Mouse (Mus musculus) forebrain, postnatal 0 days (tissue): ENCODE data around the gene Rps19bp1. TPM values are rescaled to one million over a fixed set of nuclear protein-coding genes. Genes with fewer than 3 reads are reported as not detected.
A peak's percentile ranks its signal among the peaks of the same experiment; 100 is the strongest.

Experiments used
- ATAC-seq: fragments of 200-750 bp; cut with Nextera tagmentation; 2 replicates; pipeline ENCODE4 v1.8.0; 2017; ENCODE audit warnings: mild to moderate bottlenecking, moderate library complexity
- DNase-seq: peaks from one replicate; pipeline ENCODE4 v3.0.0-alpha.2; 2015
- H3K27ac ChIP-seq: fragments of 300-500 bp; sonication (generic); 2 replicates; pipeline ENCODE4 v1.5.1; 2014; ENCODE audit warnings: low read depth, mild to moderate bottlenecking, antibody characterized with exemption, low read length, moderate library complexity, mixed read lengths
- H3K27me3 ChIP-seq: fragments of 300-500 bp; sonication (generic); 2 replicates; pipeline ENCODE4 v1.6.1; 2014; ENCODE audit warnings: mild to moderate bottlenecking, low read length, mixed read lengths; ENCODE audit not compliant: insufficient read depth
- H3K36me3 ChIP-seq: fragments of 300-500 bp; sonication (generic); 2 replicates; pipeline ENCODE4 v1.6.1; 2014; ENCODE audit warnings: mild to moderate bottlenecking, moderate library complexity; ENCODE audit not compliant: insufficient read depth
- H3K4me1 ChIP-seq: fragments of 300-500 bp; sonication (generic); 2 replicates; pipeline ENCODE4 v1.6.1; 2014; ENCODE audit warnings: antibody characterized with exemption; ENCODE audit not compliant: insufficient read depth
- H3K4me2 ChIP-seq: fragments of 300-500 bp; sonication (generic); 2 replicates; pipeline ENCODE4 v1.6.1; 2014; ENCODE audit warnings: low read depth, mild to moderate bottlenecking, moderate library complexity
- H3K4me3 ChIP-seq: fragments of 300-500 bp; sonication (generic); 2 replicates; pipeline ENCODE4 v1.5.1; 2014; ENCODE audit warnings: low read depth, low read length, mixed read lengths
- H3K9ac ChIP-seq: fragments of 300-500 bp; sonication (generic); 2 replicates; pipeline ENCODE4 v1.6.1; 2014; ENCODE audit warnings: mild to moderate bottlenecking
- H3K9me3 ChIP-seq: fragments of 300-500 bp; sonication (generic); 2 replicates; pipeline ENCODE4 v1.6.1; 2016; ENCODE audit warnings: low read length
- CTCF ChIP-seq: sonication (generic); IDR thresholded peaks from 2 replicates; pipeline ENCODE4 v1.5.1; 2016; ENCODE audit warnings: antibody characterized with exemption, control low read depth, low read depth
- WGBS: fragments of 180-500 bp; shearing (Covaris S2); extraction: QIAGEN DNeasy Blood & Tissue Kit; methylation state at CpG from one replicate; pipeline ENCODE4 v1.1.7; 2014; 5-methylcytosine and 5-hydroxymethylcytosine counted together
- polyA plus RNA-seq: library from polyadenylated mRNA; unstranded; fragments of >200 nt; fragmentation: Nextera tagmentation; extraction: Ambion mirVana; gene quantifications from 2 replicates; pipeline ENCODE4 v1.2.1, GENCODE M21; 2015
- total RNA-seq: library from RNA; depleted of rRNA; stranded (reverse); fragments of >200 nt; gene quantifications from 2 replicates; pipeline ENCODE4 v1.2.3, GENCODE M21; 2014

Gene Rps19bp1
- total and polyA plus RNA-seq, 2 experiments from 2014 or later: 38.7 to 84.7 TPM

DNA sequence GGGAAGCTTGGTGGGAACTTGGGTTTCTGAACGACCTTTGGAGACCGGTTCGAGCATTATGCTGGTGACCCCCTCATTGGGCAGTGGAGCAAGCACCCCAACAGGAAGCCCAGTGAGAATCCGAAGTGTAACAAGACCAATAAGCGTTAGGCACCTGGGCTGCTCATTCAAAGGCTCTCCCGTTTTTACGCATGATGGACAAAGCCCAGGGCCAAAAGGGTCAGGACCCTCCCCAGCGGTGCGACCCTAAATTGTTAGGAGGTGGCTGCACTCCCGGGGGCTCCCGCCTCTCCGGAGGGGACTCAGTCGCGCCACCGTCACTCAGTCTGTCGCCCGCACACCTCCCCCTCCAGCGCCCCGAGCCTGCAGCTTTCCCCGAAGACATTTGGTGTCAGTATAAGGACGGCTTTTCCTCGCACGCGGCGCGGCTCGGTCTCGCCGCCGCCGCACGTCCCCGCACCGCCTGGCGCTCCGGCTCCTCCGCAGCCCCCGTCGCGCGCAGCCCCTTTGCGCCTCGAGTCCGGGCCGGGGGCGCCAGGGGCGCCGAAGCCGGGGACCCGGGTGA lies 22.8 kb upstream of the Rps19bp1 start, which contains the start of gene Cacna1i:
Gene Cacna1i, plus strand, starts transcription at position 388 of the 565 bp plus-strand sequence.
- H3K27ac ChIP-seq: peak within 1 kb of the TSS; percentile 59; the same call in 1 of the 2 replicates
- H3K9ac ChIP-seq: peak within 1 kb of the TSS; percentile 69
- WGBS: 1% methylated on average over 48 of the region's 50 CpGs

DNA sequence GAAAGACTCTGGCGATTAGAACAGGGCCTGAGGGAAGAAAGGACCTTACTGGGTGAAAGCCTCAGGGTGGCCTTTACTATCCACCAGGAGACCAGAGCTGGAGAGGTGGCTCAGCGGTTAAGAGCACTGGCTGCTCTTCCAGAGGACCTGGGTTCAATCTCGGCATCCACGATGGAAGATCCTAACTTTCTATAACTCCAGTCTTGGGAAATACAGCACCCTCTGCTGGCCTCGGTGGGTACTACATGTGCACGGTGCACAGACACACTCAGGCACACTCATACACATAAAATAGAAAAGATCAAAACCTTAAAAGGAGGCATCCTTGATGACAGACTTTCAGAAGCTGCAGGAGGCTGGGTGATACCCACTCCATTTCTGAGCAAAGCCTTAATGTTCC lies 16.5 kb upstream of the Rps19bp1 start:
- no peak overlapping the region for H3K27ac ChIP-seq
- H3K9ac ChIP-seq: no peak overlapping the region
- peak; percentile 73 for TF ChIP-seq CTCF
- 24% methylated on average over 6 of the region's 6 CpGs for WGBS
- no peaks in the 10 kb centered on the region for H3K4me1 ChIP-seq
- no peaks in the 10 kb centered on the region for H3K36me3 ChIP-seq
- DNase-seq: peak; percentile 62
- H3K27me3 ChIP-seq: peaks cover 12% of the 10 kb centered on the region; the same call in 1 of the 2 replicates
- no peaks in the 10 kb centered on the region for H3K9me3 ChIP-seq
- no peak for ATAC-seq
- no peak overlapping the region for H3K4me2 ChIP-seq
- H3K4me3 ChIP-seq: no peak overlapping the region

More for the DNA sequence above, 22.8 kb upstream of the Rps19bp1 start, which contains the start of gene Cacna1i:
- Histone ChIP-seq H3K9me3 (no peaks in the 10 kb centered on the region), H3K27me3 (peaks cover 33% of the 10 kb centered on the region), H3K36me3 (no peaks in the 10 kb centered on the region), H3K4me3 (peak within 1 kb of the TSS; percentile 72), H3K4me2 (peak within 1 kb of the TSS; percentile 77), H3K4me1 (no peaks in the 10 kb centered on the region)
- ATAC-seq: peak; percentile 95
- peak; percentile 88 for DNase-seq
- TF ChIP-seq CTCF: peak; percentile 65

DNA sequence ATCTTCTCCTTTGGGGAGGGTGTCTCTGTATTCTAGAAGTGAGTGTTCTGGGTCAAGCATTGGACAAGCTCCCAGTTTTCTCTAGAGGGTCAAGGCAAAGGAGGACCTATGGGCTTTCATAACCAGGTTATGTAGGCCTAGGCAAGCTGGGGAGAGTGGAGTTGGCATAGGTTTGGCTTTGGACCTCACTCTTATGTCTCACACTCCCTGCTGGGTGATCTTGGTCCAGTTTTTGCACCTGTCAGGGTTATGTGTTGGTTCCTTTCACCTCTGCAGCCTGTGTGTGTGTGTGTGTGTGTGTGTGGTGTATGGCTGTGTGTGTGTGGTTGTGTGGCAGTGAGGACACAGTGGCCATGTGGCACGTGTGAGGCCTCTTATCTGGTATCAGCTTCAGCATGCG lies 14.9 kb upstream of the Rps19bp1 start:
- Histone ChIP-seq H3K36me3 (no peaks in the 10 kb centered on the region), H3K4me1 (no peaks in the 10 kb centered on the region), H3K27me3 (peaks cover 6% of the 10 kb centered on the region; the same call in 1 of the 2 replicates), H3K27ac (no peak overlapping the region), H3K4me2 (no peak overlapping the region), H3K4me3 (no peak overlapping the region), H3K9ac (no peak overlapping the region), H3K9me3 (no peaks in the 10 kb centered on the region)
- 79% methylated on average over 2 of the region's 2 CpGs for WGBS
- no peak for TF ChIP-seq CTCF
- DNase-seq (no peak), ATAC-seq (no peak)

DNA sequence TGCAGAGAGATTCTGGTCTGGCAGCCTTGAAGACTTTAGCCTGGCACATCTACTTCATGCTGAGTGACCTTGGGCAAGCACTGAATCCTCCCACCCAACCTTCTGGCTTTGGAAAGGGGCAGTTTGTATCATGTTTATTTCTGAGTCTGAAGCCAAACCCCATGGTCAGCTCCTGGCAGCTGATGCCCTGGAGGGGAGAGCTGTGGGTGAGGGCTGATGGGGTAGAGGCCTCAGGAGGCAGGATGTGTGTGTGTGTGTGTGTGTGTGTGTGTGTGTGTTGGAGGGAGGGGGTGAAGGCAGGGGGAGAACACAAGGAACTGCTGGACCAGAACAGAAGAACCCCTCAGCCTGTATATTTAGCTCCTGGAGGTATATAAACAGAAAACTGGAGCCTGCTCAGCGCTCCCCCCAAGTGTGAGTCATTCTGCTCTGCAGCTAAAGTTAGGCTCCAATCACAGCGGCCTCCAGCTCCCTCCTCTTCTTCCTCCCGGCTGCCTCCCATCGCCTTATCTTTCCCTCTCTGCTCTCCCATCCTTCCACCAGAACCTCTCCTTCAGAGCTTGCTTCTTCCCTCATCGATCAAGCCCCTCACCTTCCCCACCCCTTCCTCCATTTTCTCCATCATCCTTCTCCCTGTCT lies 14.1 kb upstream of the Rps19bp1 start:
- Histone ChIP-seq H3K4me1 (no peaks in the 10 kb centered on the region), H3K36me3 (no peaks in the 10 kb centered on the region), H3K27ac (no peak overlapping the region), H3K4me2 (no peak overlapping the region), H3K9ac (no peak overlapping the region), H3K4me3 (no peak overlapping the region), H3K9me3 (no peaks in the 10 kb centered on the region), H3K27me3 (peaks cover 6% of the 10 kb centered on the region; the same call in 1 of the 2 replicates)
- ATAC-seq (no peak; the same call in 1 of the 2 replicates), DNase-seq (peak; percentile 29)
- TF ChIP-seq CTCF: no peak
- WGBS: 61% methylated on average over 5 of the region's 5 CpGs

DNA sequence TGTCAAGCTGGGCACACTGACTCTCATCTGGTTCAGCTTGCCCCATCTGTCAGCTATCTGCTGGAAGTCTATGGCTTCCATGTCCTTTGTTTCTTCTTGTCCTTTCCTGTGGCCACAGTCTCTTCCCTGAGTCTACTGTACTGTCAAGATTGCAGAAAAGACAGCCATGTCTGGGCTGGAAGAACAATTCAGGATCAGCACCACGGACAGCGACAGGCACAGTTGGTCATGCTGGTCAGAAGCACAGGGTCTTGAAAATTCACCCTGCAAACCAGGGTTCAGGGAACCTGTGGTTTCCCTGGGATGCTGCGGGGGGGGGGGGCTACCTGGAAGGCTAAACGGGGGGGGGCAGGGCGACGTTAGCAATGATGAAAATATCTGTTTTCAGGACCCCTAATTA lies 13.5 kb upstream of the Rps19bp1 start:
- no peak overlapping the region for H3K4me2 ChIP-seq
- H3K27me3 ChIP-seq: peaks cover 6% of the 10 kb centered on the region; the same call in 1 of the 2 replicates
- H3K9ac ChIP-seq: no peak overlapping the region
- no peaks in the 10 kb centered on the region for H3K9me3 ChIP-seq
- no peak for TF ChIP-seq CTCF
- ATAC-seq: no peak
- no peak overlapping the region for H3K4me3 ChIP-seq
- no peaks in the 10 kb centered on the region for H3K36me3 ChIP-seq
- WGBS: 5% methylated on average over 6 of the region's 6 CpGs
- no peak overlapping the region for H3K27ac ChIP-seq
- DNase-seq: peak; percentile 35
- no peaks in the 10 kb centered on the region for H3K4me1 ChIP-seq

DNA sequence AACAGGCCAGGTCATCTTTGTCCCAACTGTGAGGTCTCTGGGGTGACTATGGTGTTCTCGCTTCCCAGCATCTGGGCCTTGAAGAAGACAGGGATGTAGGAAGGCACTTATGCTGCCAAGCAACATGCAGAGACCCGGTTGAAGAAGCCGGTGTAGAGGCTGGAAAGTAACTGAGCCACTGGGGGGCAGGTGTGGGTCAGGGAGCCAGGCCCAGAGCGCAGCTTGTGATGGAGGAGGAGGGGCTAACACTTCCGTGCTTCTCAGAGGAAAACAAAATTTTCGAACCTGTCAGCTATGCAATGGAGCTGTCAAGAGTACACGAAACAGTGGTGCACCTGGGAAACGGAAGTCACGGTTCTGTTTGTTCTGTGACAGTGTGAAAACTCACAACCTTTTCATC lies 13.0 kb upstream of the Rps19bp1 start:
- no peak overlapping the region for H3K4me3 ChIP-seq
- ATAC-seq (peak; percentile 60), DNase-seq (peak; percentile 46)
- no peak overlapping the region for H3K9ac ChIP-seq
- TF ChIP-seq CTCF: peak; percentile 65
- H3K4me2 ChIP-seq: no peak overlapping the region
- H3K4me1 ChIP-seq: 0 out of 2 replicates have a peak, but pooled peaks cover 1% of the 10 kb centered on the region
- no peak overlapping the region for H3K27ac ChIP-seq
- no peaks in the 10 kb centered on the region for H3K36me3 ChIP-seq
- 34% methylated on average over 9 of the region's 9 CpGs for WGBS
- peaks cover 1% of the 10 kb centered on the region; the same call in 1 of the 2 replicates for H3K27me3 ChIP-seq
- H3K9me3 ChIP-seq: no peaks in the 10 kb centered on the region

DNA sequence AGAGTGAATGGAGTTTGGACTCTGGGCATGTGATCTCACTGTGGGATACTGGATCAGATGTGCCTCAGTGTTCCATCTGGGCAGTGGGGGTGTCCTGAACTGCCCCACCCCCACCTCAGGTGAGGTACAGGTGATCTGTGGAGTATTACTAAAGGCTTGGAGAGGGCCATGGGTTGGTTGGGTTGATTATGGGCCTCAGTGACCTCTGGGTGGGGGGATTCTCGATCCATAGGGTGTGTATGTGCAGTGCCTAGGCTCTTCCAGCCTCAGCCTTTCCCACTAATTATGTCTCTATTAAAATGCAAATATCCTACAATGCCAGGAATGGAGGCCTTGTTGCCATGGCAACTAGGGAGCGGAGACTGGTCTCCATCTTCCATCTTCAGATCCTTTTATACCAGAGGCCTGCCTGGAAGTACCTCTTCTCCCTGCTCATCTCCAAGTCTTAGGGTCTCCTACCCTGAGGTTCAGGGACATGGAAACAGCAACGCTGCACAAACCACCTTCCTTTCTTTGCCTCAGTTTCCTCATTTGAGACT lies 7.8 kb upstream of the Rps19bp1 start:
- DNase-seq (peak; percentile 61), ATAC-seq (no peak)
- Histone ChIP-seq H3K27ac (no peak overlapping the region), H3K4me3 (no peak overlapping the region), H3K27me3 (no peaks in the 10 kb centered on the region), H3K4me2 (no peak overlapping the region), H3K9me3 (no peaks in the 10 kb centered on the region), H3K4me1 (peaks cover 7% of the 10 kb centered on the region; the same call in 1 of the 2 replicates), H3K36me3 (no peaks in the 10 kb centered on the region), H3K9ac (no peak overlapping the region)
- WGBS: 32% methylated on average over 3 of the region's 3 CpGs
- TF ChIP-seq CTCF: no peak
